10 mouse cellular contexts compared by ENCODE assay signal in the genomic region with DNA sequence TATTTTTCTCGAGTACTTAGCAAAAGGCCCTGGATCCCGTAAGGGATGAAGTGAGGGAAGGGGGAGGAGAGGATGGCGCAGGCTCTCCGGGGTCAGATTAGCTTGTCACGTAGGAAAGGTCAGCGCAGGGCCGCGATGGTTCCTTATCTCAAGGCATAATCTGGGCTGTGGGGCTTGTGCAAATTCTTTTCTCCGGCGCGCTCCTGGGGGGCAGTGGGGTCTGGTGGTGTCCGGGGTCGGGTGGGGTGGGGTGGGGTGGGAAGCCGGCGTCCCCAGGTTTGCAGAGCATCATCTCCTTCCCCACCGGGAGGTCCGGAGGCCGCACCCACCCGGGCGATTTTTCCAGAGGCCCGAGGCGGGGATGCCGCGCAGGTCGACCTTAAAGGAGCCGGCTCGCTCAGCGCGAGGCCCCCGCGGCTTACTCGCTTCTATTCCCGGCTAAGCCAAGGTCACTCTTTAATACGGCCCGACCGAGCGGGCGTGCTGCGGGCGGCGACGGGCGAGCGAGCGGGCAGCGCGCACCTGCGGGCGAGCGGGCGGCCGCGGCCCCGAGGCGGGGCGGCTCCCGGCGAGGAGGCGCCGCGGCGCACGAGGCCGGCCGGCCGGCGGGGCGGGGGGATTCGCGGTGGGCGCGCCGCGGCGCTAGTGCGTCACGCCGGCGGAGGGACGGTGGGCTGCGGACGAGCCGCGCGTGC. TPM values are rescaled to one million over a fixed set of nuclear protein-coding genes. Genes with fewer than 3 reads are reported as not detected.
DNase-seq lines count a peak whose midpoint lies in the region; ATAC-seq and TF ChIP-seq lines count a peak whose summit lies in the region.
"Had no signal": no experiment of that assay in that cellular context is flagged by ENCODE, and none has a peak within 500 bp of the region (broad histone marks: within the 10 kb centered on the region; RNA-seq: fewer than 3 reads in every experiment).

No protein-coding gene starts in this region.

- 13% methylated on average over 85 of the region's 85 CpGs for WGBS in kidney, adult 2 months
- 3% methylated on average over 25 of the region's 85 CpGs for WGBS in embryonic facial prominence, embryonic 14.5 days
- WGBS in hindbrain, embryonic 15.5 days: under 1% methylated on average over 71 of the region's 85 CpGs
- WGBS in liver, embryonic 16.5 days (ENCODE audit: insufficient replicate concordance): under 1% methylated on average over 37 of the region's 85 CpGs
- WGBS in stomach, embryonic 15.5 days: under 1% methylated on average over 83 of the region's 85 CpGs

- DNase-seq in kidney, adult 2 months: no peak
- DNase-seq in kidney, adult 11 months: no peak
- DNase-seq in adrenal gland, postnatal 10 days: peak; percentile 33
- DNase-seq in embryonic facial prominence, embryonic 14.5 days (ENCODE audit: low spot score): no peak
- DNase-seq in spleen, adult 12 weeks (ENCODE audit: low spot score): no peak

- ATAC-seq in embryonic facial prominence, embryonic 14.5 days (ENCODE audit: low read depth): peak; percentile 74; the same call in 1 of the 2 replicates
- peak; percentile 81 for ATAC-seq in hindbrain, embryonic 15.5 days (ENCODE audit: low FRiP score, low read depth)
- ATAC-seq in liver, embryonic 16.5 days (ENCODE audit: low read depth): peak; percentile 28
- peak; percentile 29; the same call in 1 of the 2 replicates for ATAC-seq in stomach, embryonic 15.5 days (ENCODE audit: insufficient read depth, low FRiP score, low read depth)

- no peaks in the 10 kb centered on the region for H3K9me3 ChIP-seq in embryonic facial prominence, embryonic 14.5 days (ENCODE audit: control insufficient read depth, low read length)
- no peaks in the 10 kb centered on the region for H3K9me3 ChIP-seq in hindbrain, embryonic 15.5 days
- no peaks in the 10 kb centered on the region for H3K9me3 ChIP-seq in liver, embryonic 16.5 days (replicated peaks; ENCODE audit: control insufficient read depth, low read length)
- H3K9me3 ChIP-seq in stomach, embryonic 15.5 days: no peaks in the 10 kb centered on the region

- H3K36me3 ChIP-seq in kidney, adult 2 months (ENCODE audit: control insufficient read depth, insufficient read depth, low read length): no peaks in the 10 kb centered on the region
- no peaks in the 10 kb centered on the region for H3K36me3 ChIP-seq in embryonic facial prominence, embryonic 14.5 days (ENCODE audit: control insufficient read depth, insufficient read depth, low read length)
- H3K36me3 ChIP-seq in hindbrain, embryonic 15.5 days: no peaks in the 10 kb centered on the region
- no peaks in the 10 kb centered on the region for H3K36me3 ChIP-seq in liver, embryonic 16.5 days (ENCODE audit: control insufficient read depth, insufficient read depth)
- H3K36me3 ChIP-seq in stomach, embryonic 15.5 days: no peaks in the 10 kb centered on the region
- H3K36me3 ChIP-seq: G1E had no signal

- TF ChIP-seq POLR2A in kidney, adult 2 months (IDR thresholded peaks at IDR 0.05; ENCODE audit: low read depth, low read length): no peak

- H3K4me2 ChIP-seq in embryonic facial prominence, embryonic 14.5 days (ENCODE audit: low read depth, low read length): peak overlapping the region; percentile 95
- H3K4me2 ChIP-seq in hindbrain, embryonic 15.5 days: peak overlapping the region; percentile 78
- peak overlapping the region; percentile 99 for H3K4me2 ChIP-seq in liver, embryonic 16.5 days (ENCODE audit: low read depth, low read length)
- peak overlapping the region; percentile 100 for H3K4me2 ChIP-seq in stomach, embryonic 15.5 days

- H3K9ac ChIP-seq in embryonic facial prominence, embryonic 14.5 days (ENCODE audit: low read depth, low read length): peak overlapping the region; percentile 75
- H3K9ac ChIP-seq in hindbrain, embryonic 15.5 days: peak overlapping the region; percentile 89
- H3K9ac ChIP-seq in liver, embryonic 16.5 days (ENCODE audit: low read depth, low read length): peak overlapping the region; percentile 73
- peak overlapping the region; percentile 26 for H3K9ac ChIP-seq in stomach, embryonic 15.5 days

- H3K27ac ChIP-seq in kidney, adult 2 months (ENCODE audit: insufficient read depth, low read depth, low read length): no peak overlapping the region
- H3K27ac ChIP-seq in embryonic facial prominence, embryonic 14.5 days (replicated peaks; ENCODE audit: low read depth, low read length): no peak overlapping the region
- peak overlapping the region; percentile 96 for H3K27ac ChIP-seq in hindbrain, embryonic 15.5 days (replicated peaks)
- H3K27ac ChIP-seq in liver, embryonic 16.5 days (ENCODE audit: low read length): no peak overlapping the region; the same call in 1 of the 2 replicates
- no peak overlapping the region for H3K27ac ChIP-seq in stomach, embryonic 15.5 days

- peaks cover 13% of the 10 kb centered on the region for H3K27me3 ChIP-seq in kidney, adult 2 months (replicated peaks; ENCODE audit: control insufficient read depth, insufficient read depth, low read length)
- peaks cover 18% of the 10 kb centered on the region for H3K27me3 ChIP-seq in embryonic facial prominence, embryonic 14.5 days (replicated peaks; ENCODE audit: control insufficient read depth, insufficient read depth, low read length)
- H3K27me3 ChIP-seq in hindbrain, embryonic 15.5 days: 0 out of 2 replicates have a peak, but pooled peaks cover 9% of the 10 kb centered on the region
- peaks cover 30% of the 10 kb centered on the region for H3K27me3 ChIP-seq in liver, embryonic 16.5 days (ENCODE audit: control insufficient read depth, insufficient read depth, low read depth, low read length)
- H3K27me3 ChIP-seq in stomach, embryonic 15.5 days (replicated peaks): no peaks in the 10 kb centered on the region

- H3K4me3 ChIP-seq in kidney, adult 2 months (ENCODE audit: insufficient read depth, low read depth, low read length): peak overlapping the region; percentile 53
- peak overlapping the region; percentile 76 for H3K4me3 ChIP-seq in embryonic facial prominence, embryonic 14.5 days (ENCODE audit: low read depth, low read length)
- peak overlapping the region; percentile 93 for H3K4me3 ChIP-seq in hindbrain, embryonic 15.5 days
- peak overlapping the region; percentile 78 for H3K4me3 ChIP-seq in liver, embryonic 16.5 days (ENCODE audit: low read depth, low read length)
- peak overlapping the region; percentile 73 for H3K4me3 ChIP-seq in stomach, embryonic 15.5 days (replicated peaks)

- no peak for TF ChIP-seq CTCF in kidney, adult 2 months (conservative IDR thresholded peaks at IDR 0.05; ENCODE audit: insufficient read depth, insufficient read length, low read depth, low read length)

- H3K4me1 ChIP-seq in kidney, adult 2 months (ENCODE audit: control insufficient read depth, insufficient read depth, low read length): no peaks in the 10 kb centered on the region; the same call in 1 of the 2 replicates
- H3K4me1 ChIP-seq in embryonic facial prominence, embryonic 14.5 days (ENCODE audit: control insufficient read depth, insufficient read depth, low read length): no peaks in the 10 kb centered on the region
- peaks cover 10% of the 10 kb centered on the region for H3K4me1 ChIP-seq in hindbrain, embryonic 15.5 days (replicated peaks)
- H3K4me1 ChIP-seq in liver, embryonic 16.5 days (ENCODE audit: control insufficient read depth, low read depth, low read length): peaks cover 24% of the 10 kb centered on the region
- 0 out of 2 replicates have a peak, but pooled peaks cover 4% of the 10 kb centered on the region for H3K4me1 ChIP-seq in stomach, embryonic 15.5 days

RNA-seq across cellular contexts. Expression of gene Fam169a, which starts 4.0 kb away (rescaled TPM):
- polyA plus RNA-seq in kidney, adult 2 months (2012; rRNA removed): 0.06 and 0.23 TPM in 2 replicates
- 1 to 10 TPM; 4.9 to 5.4 TPM for total RNA-seq in adrenal gland, postnatal 10 days (2021)
- polyA plus RNA-seq in embryonic facial prominence, embryonic 14.5 days (2014; fragmentation: Nextera tagmentation; extraction: Ambion mirVana): 3.0 and 3.2 TPM in 2 replicates
- 27.9 and 28.4 TPM in 2 replicates for polyA plus RNA-seq in hindbrain, embryonic 15.5 days (2015; fragmentation: Nextera tagmentation; extraction: Ambion mirVana)
- 0.58 and 0.83 TPM in 2 replicates for polyA plus RNA-seq in liver, embryonic 16.5 days (2015; fragmentation: Nextera tagmentation; extraction: Ambion mirVana)
- 1.9 and 2.5 TPM in 2 replicates for polyA plus RNA-seq in stomach, embryonic 15.5 days (2015; fragmentation: Nextera tagmentation; extraction: Ambion mirVana)
- polyA plus RNA-seq: G1E had no signal

RNA-seq across cellular contexts. Expression of gene Gm6169, which starts 28.0 kb away (rescaled TPM):
- 0.92 and 1.8 TPM in 2 replicates for polyA plus RNA-seq in kidney, adult 2 months (2012; rRNA removed)
- 10 to 100 TPM in 1 of 2 experiments, under 1 TPM in 1; 0.87 to 17.1 TPM for total RNA-seq in adrenal gland, postnatal 10 days (2021)
- polyA plus RNA-seq in embryonic facial prominence, embryonic 14.5 days (2014; fragmentation: Nextera tagmentation; extraction: Ambion mirVana): 3.6 and 5.4 TPM in 2 replicates
- 0.30 and 0.32 TPM in 2 replicates for polyA plus RNA-seq in hindbrain, embryonic 15.5 days (2015; fragmentation: Nextera tagmentation; extraction: Ambion mirVana)
- 0.36 and 0.45 TPM in 2 replicates for polyA plus RNA-seq in liver, embryonic 16.5 days (2015; fragmentation: Nextera tagmentation; extraction: Ambion mirVana)
- polyA plus RNA-seq in stomach, embryonic 15.5 days (2015; fragmentation: Nextera tagmentation; extraction: Ambion mirVana): 4.3 and 18.6 TPM in 2 replicates

RNA-seq across cellular contexts. Expression of gene 1700029F12Rik, which starts 36.9 kb away (rescaled TPM):
- polyA plus RNA-seq in kidney, adult 2 months (2012; rRNA removed): 0.22 and 0.49 TPM in 2 replicates
- not detected for total RNA-seq in adrenal gland, postnatal 10 days (2021)
- polyA plus RNA-seq in embryonic facial prominence, embryonic 14.5 days (2014; fragmentation: Nextera tagmentation; extraction: Ambion mirVana): not detected in 2 replicates
- polyA plus RNA-seq in hindbrain, embryonic 15.5 days (2015; fragmentation: Nextera tagmentation; extraction: Ambion mirVana): not detected in 2 replicates
- polyA plus RNA-seq in liver, embryonic 16.5 days (2015; fragmentation: Nextera tagmentation; extraction: Ambion mirVana): not detected in 2 replicates
- not detected in 2 replicates for polyA plus RNA-seq in stomach, embryonic 15.5 days (2015; fragmentation: Nextera tagmentation; extraction: Ambion mirVana)
- total RNA-seq: G1E; left cerebral cortex, adult 8-10 months had no signal
- polyA plus RNA-seq: G1E had no signal

Comparison
In these comparisons a context has a peak if more than half of its experiments do, and no peak if none do; other contexts are left out.
1. ATAC-seq: peak in every context shown above with its lines; median percentile 81 in hindbrain, embryonic 15.5 days; 74 in embryonic facial prominence, embryonic 14.5 days; 29 in stomach, embryonic 15.5 days; 28 in liver, embryonic 16.5 days.
2. H3K9ac ChIP-seq: peak in every context shown above with its lines; median percentile 89 in hindbrain, embryonic 15.5 days; 75 in embryonic facial prominence, embryonic 14.5 days; 73 in liver, embryonic 16.5 days; 26 in stomach, embryonic 15.5 days.